Mouse (Mus musculus): ENCODE data around the gene Gm10147. TPM values are rescaled to one million over a fixed set of nuclear protein-coding genes. Genes with fewer than 3 reads are reported as not detected.
"Not testable (repeated sequence)": the region's sequence is repeated elsewhere in the genome, so short reads cannot be mapped to it uniquely, and the experiment has no call there.

The Gm10147 gene
- polyA plus RNA-seq (2012; rRNA removed) = not detected in 2 replicates

DNA sequence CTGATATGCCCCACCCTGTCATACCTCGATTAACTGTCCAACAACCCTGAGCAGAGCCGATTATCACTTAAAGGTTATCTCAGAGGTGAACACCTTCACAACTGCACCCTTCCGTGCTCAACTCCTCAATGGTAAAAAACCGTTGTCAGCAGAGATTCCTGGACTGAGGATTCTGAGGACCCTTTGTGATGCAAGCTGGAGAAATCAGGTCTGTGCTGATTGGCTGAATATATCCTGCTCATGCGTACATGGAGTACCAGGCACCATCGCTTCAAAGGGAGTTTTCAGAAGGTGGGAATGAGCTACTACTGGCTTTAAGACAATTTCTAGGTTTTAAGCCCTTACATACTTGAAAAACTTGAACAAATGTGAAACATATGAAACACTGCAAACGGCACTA lies at the start of gene Gm10147:
Gene Gm10147 (minus strand): TSS at position 101 of the 400 bp plus-strand sequence.
- no CpG with 5 or more reads among the region's 7 CpGs for WGBS

More for the DNA sequence above, at the start of gene Gm10147:
- not testable (repeated sequence) for H3K36me3 ChIP-seq (ENCODE audit: control insufficient read depth, insufficient read depth, low read length); H3K27me3 ChIP-seq (ENCODE audit: control insufficient read depth, insufficient read depth, low read length); H3K4me3 ChIP-seq (ENCODE audit: extremely low read depth, insufficient read depth, insufficient read length); H3K27ac ChIP-seq (ENCODE audit: insufficient read depth, low read length); H3K4me1 ChIP-seq (ENCODE audit: control insufficient read depth, insufficient read depth, insufficient read length); DNase-seq (ENCODE audit: low read depth in 1 of 2, low spot score in 2 of 2)
